Mouse (Mus musculus) liver, embryonic 14.5 days (tissue): ENCODE results near the gene Zfp511. TPM values are rescaled to one million over a fixed set of nuclear protein-coding genes. Genes with fewer than 3 reads are reported as not detected.

Experiments used
- ATAC-seq: fragments of 200-750 bp; cut with Nextera tagmentation; 2 replicates; pipeline ENCODE4 v1.8.0; 2017; ENCODE audit warnings: moderate number of reproducible peaks, mild to moderate bottlenecking, moderate library complexity; ENCODE audit not compliant: insufficient read depth
- DNase-seq, 3 experiments: peaks; one replicate each; pipeline ENCODE4 v3.0.0-alpha.2; 2012 to 2013; ENCODE audit warnings: low read depth in 3 of 3, low spot score in 3 of 3
- H3K27ac ChIP-seq: fragments of 300-500 bp; sonication (generic); 2 replicates; pipeline ENCODE4 v1.5.1; 2014; ENCODE audit warnings: moderate library complexity, mild to moderate bottlenecking, control low read depth, inconsistent platforms
- H3K27me3 ChIP-seq: fragments of 300-500 bp; sonication (generic); 2 replicates; pipeline ENCODE4 v1.6.1; 2014; ENCODE audit warnings: mild to moderate bottlenecking, low read length, moderate library complexity; ENCODE audit not compliant: control insufficient read depth, insufficient read depth
- H3K36me3 ChIP-seq: fragments of 300-500 bp; sonication (generic); replicated peaks from 2 replicates; pipeline ENCODE4 v1.6.1; 2014; ENCODE audit warnings: low read depth; ENCODE audit not compliant: control insufficient read depth, insufficient read depth
- H3K4me1 ChIP-seq, 2 experiments: fragments of 200-500 bp in 1 of 2; fragments of 300-500 bp in 1 of 2; sonication (generic) in 1 of 2; replicated peaks; 2 replicates each; pipeline ENCODE4 v1.6.1; 2012 to 2014; ENCODE audit warnings: antibody characterized with exemption in 1 of 2, inconsistent platforms in 1 of 2, low read length in 1 of 2; ENCODE audit not compliant: control insufficient read depth in 2 of 2, insufficient read depth in 2 of 2
- H3K4me2 ChIP-seq: fragments of 300-500 bp; sonication (generic); 2 replicates; pipeline ENCODE4 v1.6.1; 2014; ENCODE audit warnings: low read depth, mild to moderate bottlenecking, control low read depth, moderate library complexity
- H3K4me3 ChIP-seq, 2 experiments: fragments of 200-500 bp in 1 of 2; fragments of 300-500 bp in 1 of 2; sonication (generic) in 1 of 2; 2 replicates each; pipeline ENCODE4 v1.5.1; 2012 to 2014; ENCODE audit warnings: low read depth in 2 of 2, low read length in 2 of 2, mild to moderate bottlenecking in 2 of 2, control low read depth in 1 of 2, inconsistent platforms in 1 of 2, moderate library complexity in 1 of 2; ENCODE audit not compliant: insufficient read depth in 1 of 2
- H3K9ac ChIP-seq: fragments of 300-500 bp; sonication (generic); replicated peaks from 2 replicates; pipeline ENCODE4 v1.6.1; 2014; ENCODE audit warnings: mild to moderate bottlenecking, control low read depth, moderate library complexity
- H3K9me3 ChIP-seq: fragments of 300-500 bp; sonication (generic); 2 replicates; pipeline ENCODE4 v1.6.1; 2016; ENCODE audit warnings: low read length, mixed read lengths; ENCODE audit not compliant: control insufficient read depth
- CTCF ChIP-seq: IDR thresholded peaks from 2 replicates; pipeline ENCODE4 v1.5.1; 2016; ENCODE audit warnings: antibody characterized with exemption, low read depth, control low read depth
- EP300 ChIP-seq: IDR thresholded peaks from 2 replicates; pipeline ENCODE4 v1.6.1; 2016; ENCODE audit warnings: antibody characterized with exemption, low read depth
- WGBS: fragments of 180-500 bp; shearing (Covaris S2); extraction: QIAGEN DNeasy Blood & Tissue Kit; methylation state at CpG from one replicate; pipeline ENCODE4 v1.1.7; 2014; ENCODE audit not compliant: insufficient replicate concordance; 5-methylcytosine and 5-hydroxymethylcytosine counted together
- microRNA-seq: library from miRNA; unstranded; fragments of <30 nt; microRNA quantifications from one replicate; pipeline ENCODE4, GENCODE M21; 2016
- polyA plus RNA-seq, 2 experiments: library from polyadenylated mRNA; depleted of rRNA in 1 of 2; stranded (reverse) in 1 of 2; unstranded in 1 of 2; fragments of >200 nt; fragmentation: Nextera tagmentation in 1 of 2; extraction: Ambion mirVana in 1 of 2; gene quantifications; 2 replicates each; pipeline versions ENCODE4 v1.2.1 to v1.2.3; 2012 to 2014

Zfp511 gene
- polyA plus RNA-seq, 2 experiments: 16.9 to 25.6 TPM

DNA sequence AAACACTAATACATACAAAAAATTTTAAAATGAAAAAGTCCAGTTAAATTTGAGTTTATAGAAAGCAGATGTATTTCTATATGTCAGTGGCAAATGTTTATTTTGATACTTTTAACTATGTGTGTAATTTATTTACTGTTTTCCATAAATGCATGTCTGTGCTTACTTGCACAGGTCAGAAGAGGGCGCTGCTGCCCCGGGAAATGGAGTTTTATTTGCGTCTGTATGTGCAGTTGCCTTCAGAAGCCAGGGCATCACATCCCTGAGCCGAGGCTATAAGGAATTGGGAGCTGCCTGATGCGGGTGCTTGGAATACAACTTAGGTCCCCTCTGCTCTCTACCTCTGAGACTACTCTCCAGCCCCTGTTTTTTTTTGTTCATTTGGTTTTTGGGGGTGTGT, 42.5 kb downstream of the Zfp511 start:
- Histone ChIP-seq H3K4me2 (no peak overlapping the region), H3K9me3 (no peaks in the 10 kb centered on the region), H3K4me3 (no peak overlapping the region), H3K27me3 (peaks cover 33% of the 10 kb centered on the region), H3K4me1 (no peaks in the 10 kb centered on the region), H3K36me3 (no peaks in the 10 kb centered on the region), H3K9ac (no peak overlapping the region), H3K27ac (no peak overlapping the region)
- DNase-seq (peak; percentile 35 to 48 (median 46)), ATAC-seq (no peak)
- 6% methylated on average over 5 of the region's 5 CpGs for WGBS
- TF ChIP-seq EP300: no peak
- peak; percentile 76 for TF ChIP-seq CTCF

- ATAC-seq: no peak
- 5% methylated on average over 24 of the region's 24 CpGs for WGBS
These were observed 44.4 kb downstream of the Zfp511 start for GRCm38 (mm10) chr7:140080503-140081156.

DNA sequence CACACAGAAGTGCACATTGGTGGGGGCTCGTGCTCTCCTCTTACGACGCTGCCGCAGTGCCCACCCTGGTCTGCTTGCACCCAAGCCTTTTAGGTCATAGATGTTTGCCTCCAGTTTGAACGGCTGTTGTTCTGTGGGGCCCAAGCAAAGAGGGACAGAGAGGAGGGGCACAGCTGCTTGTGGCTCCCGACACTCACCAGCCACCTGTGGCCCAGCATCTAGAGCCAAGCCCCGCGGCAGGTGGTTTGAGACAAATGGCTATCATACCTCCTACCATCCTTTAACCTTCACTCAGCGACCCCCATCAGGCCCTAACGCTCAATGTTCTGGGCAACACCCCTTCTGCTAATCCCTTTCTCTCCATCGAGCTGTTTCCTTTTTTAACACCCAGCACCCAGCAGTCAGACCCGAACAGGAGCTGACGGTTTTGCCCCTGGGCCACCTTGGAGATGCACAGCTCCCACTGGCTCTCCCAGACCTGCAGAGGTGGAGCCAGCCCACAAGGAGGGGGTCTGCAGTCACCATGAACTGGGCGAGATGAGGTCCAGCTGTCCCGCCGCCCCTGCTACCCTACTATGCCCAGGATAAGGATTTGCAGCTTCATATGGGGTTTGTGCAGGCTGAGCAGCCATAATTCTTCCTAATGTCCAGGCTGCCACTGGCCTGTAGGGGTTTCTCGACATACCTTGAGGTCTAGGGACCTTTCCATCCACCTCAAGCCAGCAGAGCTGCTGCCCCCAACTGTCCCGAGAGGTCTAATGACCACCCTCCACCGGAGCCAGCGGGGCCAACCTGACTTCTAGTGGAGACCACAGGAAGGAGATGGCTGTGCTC, 45.4 kb downstream of the Zfp511 start:
- DNase-seq: no peak
- no peak for TF ChIP-seq EP300
- TF ChIP-seq CTCF: no peak

More at GRCm38 (mm10) chr7:140080503-140081156, 44.4 kb downstream of the Zfp511 start:
- H3K4me1 ChIP-seq: no peaks in the 10 kb centered on the region
- H3K27ac ChIP-seq: no peak overlapping the region
- no peaks in the 10 kb centered on the region for H3K36me3 ChIP-seq
- H3K4me3 ChIP-seq: no peak overlapping the region
- no peaks in the 10 kb centered on the region for H3K9me3 ChIP-seq
- H3K4me2 ChIP-seq: no peak overlapping the region
- DNase-seq: peak; percentile 13 to 16 (median 14)
- H3K27me3 ChIP-seq: peaks cover 33% of the 10 kb centered on the region
- H3K9ac ChIP-seq: no peak overlapping the region
- TF ChIP-seq CTCF (no peak), EP300 (no peak)

DNA sequence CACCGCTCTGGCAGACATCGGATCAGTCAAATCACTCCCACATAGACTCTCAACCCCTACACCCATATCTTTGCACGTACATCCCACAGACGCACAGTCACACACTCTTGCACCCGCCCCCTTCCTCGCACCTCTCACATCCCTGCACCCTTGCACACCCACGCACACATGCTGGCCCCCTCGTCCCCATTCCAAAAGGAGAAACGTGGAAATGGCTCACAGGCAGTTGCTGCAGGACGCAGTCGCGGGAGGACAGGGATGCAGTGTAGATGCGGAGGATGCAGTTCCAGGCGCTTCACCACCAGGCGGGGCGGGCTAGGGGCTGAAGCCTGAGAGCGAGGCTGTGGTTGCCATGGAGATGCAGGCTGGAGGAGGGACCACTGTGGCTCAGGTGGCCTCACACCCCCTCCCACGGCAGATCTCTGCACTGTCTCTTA, 46.1 kb downstream of the Zfp511 start, which contains the start of gene Caly:
Caly (minus strand) TSS at position 307 of the 437 bp plus-strand sequence.
- 7% methylated on average over 18 of the region's 18 CpGs for WGBS
- TF ChIP-seq EP300 (no peak), CTCF (peak; percentile 50)
- Histone ChIP-seq H3K4me1 (no peaks in the 10 kb centered on the region), H3K9ac (no peak within 1 kb of the TSS), H3K4me2 (no peak within 1 kb of the TSS), H3K4me3 (no peak within 1 kb of the TSS), H3K27ac (no peak within 1 kb of the TSS), H3K27me3 (peaks cover 33% of the 10 kb centered on the region), H3K9me3 (no peaks in the 10 kb centered on the region), H3K36me3 (no peaks in the 10 kb centered on the region)
- ATAC-seq (peak; percentile 37; the same call in 1 of the 2 replicates), DNase-seq (no peak)

More for the DNA sequence above, 45.4 kb downstream of the Zfp511 start:
- WGBS: 24% methylated on average over 20 of the region's 20 CpGs
- H3K4me1 ChIP-seq: no peaks in the 10 kb centered on the region
- no peak overlapping the region for H3K27ac ChIP-seq
- no peak for ATAC-seq
- peaks cover 33% of the 10 kb centered on the region for H3K27me3 ChIP-seq
- no peaks in the 10 kb centered on the region for H3K36me3 ChIP-seq
- H3K9ac ChIP-seq: no peak overlapping the region
- no peaks in the 10 kb centered on the region for H3K9me3 ChIP-seq
- H3K4me3 ChIP-seq: no peak overlapping the region
- H3K4me2 ChIP-seq: no peak overlapping the region

Small RNA genes within 50 kb of the gene (microRNA-seq; reads per million reads assigned to microRNA genes)
- gene Mir7062: not detected

Other genes with a start within 250 kb of the Zfp511 start
- gene Adgra1, start 202.2 kb upstream of the Zfp511 start, polyA plus RNA-seq (2012; rRNA removed): not detected in 2 replicates
- not detected in 2 replicates for gene Adgra1, start 202.2 kb upstream of the Zfp511 start, polyA plus RNA-seq (2014; fragmentation: Nextera tagmentation; extraction: Ambion mirVana)
- gene Kndc1, start 141.7 kb upstream of the Zfp511 start, polyA plus RNA-seq (2012; rRNA removed): 0.01 and 0.04 TPM in 2 replicates
- gene Kndc1, start 141.7 kb upstream of the Zfp511 start, polyA plus RNA-seq (2014; fragmentation: Nextera tagmentation; extraction: Ambion mirVana): not detected in 2 replicates
- gene Utf1, start 92.6 kb upstream of the Zfp511 start, polyA plus RNA-seq (2012; rRNA removed): not detected in 2 replicates
- not detected in 2 replicates for gene Utf1, start 92.6 kb upstream of the Zfp511 start, polyA plus RNA-seq (2014; fragmentation: Nextera tagmentation; extraction: Ambion mirVana)
- gene 6430531B16Rik, start 57.6 kb upstream of the Zfp511 start, polyA plus RNA-seq (2012; rRNA removed): 0.04 TPM in 1 of 2 replicates, not detected in the other
- not detected in 2 replicates for gene 6430531B16Rik, start 57.6 kb upstream of the Zfp511 start, polyA plus RNA-seq (2014; fragmentation: Nextera tagmentation; extraction: Ambion mirVana)
- gene Adam8, start 43.8 kb upstream of the Zfp511 start, polyA plus RNA-seq (2012; rRNA removed): 0.83 and 0.98 TPM in 2 replicates
- 0.34 and 0.46 TPM in 2 replicates for gene Adam8, start 43.8 kb upstream of the Zfp511 start, polyA plus RNA-seq (2014; fragmentation: Nextera tagmentation; extraction: Ambion mirVana)
- gene Tubgcp2, start 278 bp downstream of the Zfp511 start, polyA plus RNA-seq (2012; rRNA removed): 17.4 and 19.3 TPM in 2 replicates
- 21.6 and 25.3 TPM in 2 replicates for gene Tubgcp2, start 278 bp downstream of the Zfp511 start, polyA plus RNA-seq (2014; fragmentation: Nextera tagmentation; extraction: Ambion mirVana)
- not detected in 2 replicates for gene Msx3, start 12.7 kb downstream of the Zfp511 start, polyA plus RNA-seq (2012; rRNA removed)
- not detected in 2 replicates for gene Msx3, start 12.7 kb downstream of the Zfp511 start, polyA plus RNA-seq (2014; fragmentation: Nextera tagmentation; extraction: Ambion mirVana)
- gene Caly, start 46.2 kb downstream of the Zfp511 start, polyA plus RNA-seq (2012; rRNA removed): 0.19 TPM in 1 of 2 replicates, not detected in the other
- gene Caly, start 46.2 kb downstream of the Zfp511 start, polyA plus RNA-seq (2014; fragmentation: Nextera tagmentation; extraction: Ambion mirVana): not detected in 2 replicates
- 0.87 TPM in 1 of 2 replicates, not detected in the other for gene Prap1, start 57.0 kb downstream of the Zfp511 start, polyA plus RNA-seq (2012; rRNA removed)
- gene Prap1, start 57.0 kb downstream of the Zfp511 start, polyA plus RNA-seq (2014; fragmentation: Nextera tagmentation; extraction: Ambion mirVana): not detected in 2 replicates
- 6.3 and 6.7 TPM in 2 replicates for gene Fuom, start 66.0 kb downstream of the Zfp511 start, polyA plus RNA-seq (2012; rRNA removed)
- gene Fuom, start 66.0 kb downstream of the Zfp511 start, polyA plus RNA-seq (2014; fragmentation: Nextera tagmentation; extraction: Ambion mirVana): 7.7 and 9.2 TPM in 2 replicates
- 4.2 and 5.4 TPM in 2 replicates for gene Paox, start 79.4 kb downstream of the Zfp511 start, polyA plus RNA-seq (2012; rRNA removed)
- gene Paox, start 79.4 kb downstream of the Zfp511 start, polyA plus RNA-seq (2014; fragmentation: Nextera tagmentation; extraction: Ambion mirVana): 10.4 and 10.5 TPM in 2 replicates
- gene Echs1, start 80.1 kb downstream of the Zfp511 start, polyA plus RNA-seq (2012; rRNA removed): 36.5 and 45.7 TPM in 2 replicates
- gene Echs1, start 80.1 kb downstream of the Zfp511 start, polyA plus RNA-seq (2014; fragmentation: Nextera tagmentation; extraction: Ambion mirVana): 97.2 and 99.0 TPM in 2 replicates
- gene Mtg1, start 101.2 kb downstream of the Zfp511 start, polyA plus RNA-seq (2012; rRNA removed): 10.1 and 14.6 TPM in 2 replicates
- gene Mtg1, start 101.2 kb downstream of the Zfp511 start, polyA plus RNA-seq (2014; fragmentation: Nextera tagmentation; extraction: Ambion mirVana): 17.3 and 18.5 TPM in 2 replicates
- 0.01 TPM in 1 of 2 replicates, not detected in the other for gene Sprn, start 118.5 kb downstream of the Zfp511 start, polyA plus RNA-seq (2012; rRNA removed)
- gene Sprn, start 118.5 kb downstream of the Zfp511 start, polyA plus RNA-seq (2014; fragmentation: Nextera tagmentation; extraction: Ambion mirVana): not detected in 2 replicates
- not detected in 2 replicates for gene Olfr522, start 128.4 kb downstream of the Zfp511 start, polyA plus RNA-seq (2012; rRNA removed)
- not detected in 2 replicates for gene Olfr522, start 128.4 kb downstream of the Zfp511 start, polyA plus RNA-seq (2014; fragmentation: Nextera tagmentation; extraction: Ambion mirVana)
- gene Olfr523, start 136.8 kb downstream of the Zfp511 start, polyA plus RNA-seq (2012; rRNA removed): not detected in 2 replicates
- not detected in 2 replicates for gene Olfr523, start 136.8 kb downstream of the Zfp511 start, polyA plus RNA-seq (2014; fragmentation: Nextera tagmentation; extraction: Ambion mirVana)
- not detected in 2 replicates for gene Olfr524, start 169.6 kb downstream of the Zfp511 start, polyA plus RNA-seq (2012; rRNA removed)
- gene Olfr524, start 169.6 kb downstream of the Zfp511 start, polyA plus RNA-seq (2014; fragmentation: Nextera tagmentation; extraction: Ambion mirVana): not detected in 2 replicates
- gene Cd163l1, start 181.9 kb downstream of the Zfp511 start, polyA plus RNA-seq (2012; rRNA removed): 0.03 and 0.07 TPM in 2 replicates
- gene Cd163l1, start 181.9 kb downstream of the Zfp511 start, polyA plus RNA-seq (2014; fragmentation: Nextera tagmentation; extraction: Ambion mirVana): not detected in 2 replicates
- not detected in 2 replicates for gene 5830411N06Rik, start 210.9 kb downstream of the Zfp511 start, polyA plus RNA-seq (2012; rRNA removed)
- not detected in 2 replicates for gene 5830411N06Rik, start 210.9 kb downstream of the Zfp511 start, polyA plus RNA-seq (2014; fragmentation: Nextera tagmentation; extraction: Ambion mirVana)